Mouse (Mus musculus): Measurements from ENCODE around the gene Omp.

DNA sequence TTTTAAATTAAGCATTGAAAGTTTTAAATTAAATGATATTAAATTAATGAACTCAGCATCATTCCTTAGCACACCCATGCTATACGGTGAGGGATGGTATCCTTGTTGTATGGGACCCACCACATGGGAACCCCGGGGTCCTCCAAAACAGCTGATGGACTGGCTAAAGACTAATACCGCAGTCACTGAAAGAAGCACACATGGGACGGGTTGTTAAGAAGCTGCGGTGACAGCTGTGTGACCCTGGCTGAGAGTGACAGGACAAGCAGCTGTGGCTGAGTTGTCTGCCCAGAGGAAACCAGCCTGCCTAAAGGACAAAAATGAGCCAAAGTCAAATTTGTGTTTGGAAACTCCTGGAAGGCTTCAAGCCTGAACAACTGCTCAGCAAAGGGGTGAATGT, 8.6 kb upstream of the Omp start:
- no peak for TF ChIP-seq CTCF (conservative IDR thresholded peaks at IDR 0.05; ENCODE audit: low read length)
- no peak for TF ChIP-seq NANOG (IDR thresholded peaks at IDR 0.05; ENCODE audit: borderline replicate concordance, low read length)
